Mouse (Mus musculus) bone marrow, adult 2 months (tissue): ENCODE results near the gene Lingo1. TPM values are rescaled to one million over a fixed set of nuclear protein-coding genes. Genes with fewer than 3 reads are reported as not detected.

Experiments used
- H3K27ac ChIP-seq: fragments of 200-500 bp; 2 replicates; pipeline ENCODE4 v1.5.1; 2012; ENCODE audit warnings: low read depth, mild to moderate bottlenecking, control low read depth, inconsistent platforms, low read length; ENCODE audit not compliant: control insufficient read depth, poor library complexity, insufficient read depth
- H3K4me1 ChIP-seq: fragments of 200-500 bp; 2 replicates; pipeline ENCODE4 v1.6.1; 2011; ENCODE audit warnings: low read length; ENCODE audit not compliant: control insufficient read depth, insufficient read depth
- H3K4me3 ChIP-seq: fragments of 200-500 bp; replicated peaks from 2 replicates; pipeline ENCODE3; 2011; ENCODE audit warnings: mild to moderate bottlenecking, low read depth, low read length, control low read depth; ENCODE audit not compliant: control insufficient read depth
- CTCF ChIP-seq: fragments of 200-500 bp; IDR thresholded peaks from 2 replicates; pipeline ENCODE4 v1.5.1; 2011; ENCODE audit warnings: low read length, control low read depth; ENCODE audit not compliant: control insufficient read depth, insufficient read depth
- POLR2A ChIP-seq: fragments of 200-500 bp; IDR thresholded peaks from 2 replicates; pipeline ENCODE4 v1.6.1; 2011; ENCODE audit warnings: low read depth, mild to moderate bottlenecking, control low read depth, low read length, borderline replicate concordance; ENCODE audit not compliant: control insufficient read depth
- WGBS: fragments of 180-500 bp; shearing (Covaris S2); methylation state at CpG from one replicate; pipeline ENCODE4 v1.1.7; 2018; 5-methylcytosine and 5-hydroxymethylcytosine counted together
- polyA plus RNA-seq: library from polyadenylated mRNA; stranded (reverse); fragments of >200 nt; gene quantifications from 2 replicates; pipeline ENCODE4 v1.2.4, GENCODE M21; 2011; ENCODE audit warnings: low replicate concordance; ENCODE audit not compliant: missing spikeins, insufficient read depth, insufficient read length

The Lingo1 gene
- polyA plus RNA-seq, 1 experiment = 0.87 TPM

DNA sequence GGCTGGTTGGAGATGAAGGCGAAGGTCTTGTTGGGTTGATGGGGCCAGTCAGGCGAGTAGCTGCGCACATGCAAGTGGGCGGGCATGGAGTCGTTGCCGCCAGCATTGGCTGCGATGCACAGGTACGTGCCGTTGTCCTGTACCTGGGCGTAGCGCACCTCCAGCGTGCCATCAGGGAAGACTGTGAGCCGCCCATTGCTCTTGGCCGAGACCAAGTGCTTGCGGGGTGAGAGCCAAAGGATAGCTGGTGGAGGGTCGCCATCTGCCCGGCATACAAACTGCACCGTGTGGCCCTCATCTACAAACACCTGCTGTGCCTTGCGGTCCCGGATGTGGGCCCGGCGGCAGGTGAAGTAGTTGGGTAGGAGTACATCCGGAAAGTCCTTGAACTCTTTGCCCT, 176.6 kb downstream of the Lingo1 start:
- H3K4me3 ChIP-seq = no peak overlapping the region
- 73% methylated on average over 23 of the region's 23 CpGs for WGBS
- no peak overlapping the region for H3K27ac ChIP-seq
- no peak for TF ChIP-seq CTCF
- H3K4me1 ChIP-seq = no peaks in the 10 kb centered on the region

DNA sequence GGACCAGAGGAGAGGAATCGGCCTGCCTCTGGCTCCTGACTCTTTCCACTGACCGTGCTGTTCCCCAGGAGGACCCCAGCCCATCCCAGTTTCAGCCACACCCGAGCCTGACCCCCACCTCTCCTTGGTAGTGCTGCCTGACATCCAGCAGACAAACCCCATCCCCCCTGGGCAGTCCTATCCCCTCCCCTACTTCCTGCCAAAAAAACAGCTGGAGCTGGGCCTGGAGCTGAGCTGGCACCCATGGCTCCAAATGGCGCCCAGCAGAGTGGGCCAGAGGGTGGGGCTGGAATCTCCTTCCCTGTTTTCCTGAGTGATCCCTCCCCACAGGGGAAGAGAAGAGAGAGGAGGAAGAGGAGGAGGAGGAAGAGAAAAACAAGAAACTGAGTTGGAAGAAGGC, 177.6 kb downstream of the Lingo1 start:
- no peak overlapping the region for H3K4me3 ChIP-seq
- 80% methylated on average over 4 of the region's 4 CpGs for whole genome bisulfite sequencing
- H3K4me1 ChIP-seq = no peaks in the 10 kb centered on the region
- no peak overlapping the region for H3K27ac ChIP-seq
- TF ChIP-seq CTCF = no peak
- no peak for TF ChIP-seq POLR2A

DNA sequence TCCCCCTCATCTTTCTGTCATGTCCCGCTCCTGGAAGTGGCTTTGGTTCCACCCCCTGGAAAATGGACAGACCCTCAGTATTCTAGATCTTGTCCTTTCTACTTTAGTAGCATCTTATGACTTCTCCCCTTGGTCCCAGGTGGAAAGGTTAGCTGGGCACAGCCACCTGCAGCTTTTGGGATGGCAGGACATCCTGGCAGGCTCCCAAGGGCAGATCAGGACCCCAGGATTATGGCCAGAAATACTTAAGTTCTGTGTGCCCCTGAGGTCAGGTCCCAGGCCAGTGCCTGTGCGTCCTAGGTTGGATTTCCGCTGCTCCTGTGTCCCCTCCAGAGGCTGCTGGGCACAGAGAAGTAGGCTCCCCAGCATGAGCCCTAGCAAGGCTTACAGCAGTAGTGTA, 180.2 kb downstream of the Lingo1 start:
- no peak for TF ChIP-seq POLR2A
- TF ChIP-seq CTCF = no peak
- no peak overlapping the region for H3K4me3 ChIP-seq
- no peak overlapping the region for H3K27ac ChIP-seq
- 85% methylated on average over 3 of the region's 3 CpGs for WGBS
- H3K4me1 ChIP-seq = no peaks in the 10 kb centered on the region

DNA sequence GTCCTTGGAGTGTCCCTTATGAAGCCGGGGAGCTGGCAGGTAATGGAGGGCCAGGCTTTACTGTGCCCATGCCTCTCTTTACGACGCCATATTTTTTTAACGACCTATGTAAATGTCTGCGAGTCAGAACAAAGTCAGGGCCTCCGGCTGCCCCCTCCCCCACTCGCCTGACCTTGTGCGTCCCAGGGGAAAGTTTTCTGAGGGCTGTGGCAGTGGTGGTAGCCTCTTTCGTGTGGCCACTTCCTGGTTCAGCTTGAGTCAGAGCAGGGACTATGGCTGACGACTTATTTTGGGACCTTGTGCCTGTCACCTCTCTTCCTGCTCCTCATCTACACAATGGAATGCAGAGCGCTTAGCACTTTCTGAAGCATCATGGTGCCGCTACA, 183.5 kb downstream of the Lingo1 start:
- H3K4me1 ChIP-seq = no peaks in the 10 kb centered on the region

DNA sequence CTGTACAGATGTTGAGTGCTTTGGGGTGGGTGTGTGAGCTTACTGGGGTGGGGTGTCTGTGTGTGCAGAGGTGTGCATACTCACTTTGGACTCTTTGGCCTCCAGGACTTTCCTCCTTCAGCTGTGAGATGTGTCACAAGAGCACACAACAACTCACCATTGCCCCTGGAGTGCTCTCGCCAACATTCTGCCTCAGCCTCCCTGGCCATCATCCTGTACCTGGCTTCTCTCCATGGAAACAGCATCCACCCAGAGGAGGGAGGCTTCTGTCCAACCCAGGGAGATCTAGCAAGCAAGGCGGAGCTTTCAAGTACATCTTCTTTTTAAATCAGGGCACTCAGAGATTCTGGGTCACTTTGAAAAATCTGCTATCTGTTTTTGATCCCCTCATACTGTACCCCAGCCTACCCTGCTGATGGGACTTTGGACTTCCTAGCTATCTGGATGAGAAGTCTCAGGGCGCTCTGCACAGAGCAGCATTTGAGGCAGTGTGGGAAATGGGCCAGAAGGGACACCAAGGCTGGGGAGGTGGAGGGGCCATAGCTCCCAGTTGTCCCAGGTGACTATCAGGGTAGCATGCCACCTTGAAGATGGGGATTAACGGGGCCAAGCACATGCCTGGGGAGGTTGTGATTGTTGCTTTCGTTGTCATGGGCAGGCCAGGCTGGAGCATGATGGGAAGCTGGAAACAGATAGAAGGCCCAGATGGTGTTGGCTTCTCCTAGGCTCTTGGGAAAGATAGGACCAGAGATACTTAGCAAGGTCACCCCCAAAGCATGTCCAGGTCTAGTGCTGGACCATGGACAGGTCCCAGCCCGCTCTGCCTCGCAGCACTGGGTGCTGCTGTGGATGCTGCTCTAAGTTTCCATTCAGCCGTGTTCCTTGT, 184.1 kb downstream of the Lingo1 start:
- H3K4me3 ChIP-seq = no peak overlapping the region
- 87% methylated on average over 8 of the region's 8 CpGs for WGBS
- TF ChIP-seq CTCF (no peak), POLR2A (no peak)
- no peaks in the 10 kb centered on the region for H3K4me1 ChIP-seq
- H3K27ac ChIP-seq = no peak overlapping the region

More for the DNA sequence above, 183.5 kb downstream of the Lingo1 start:
- TF ChIP-seq POLR2A = no peak
- TF ChIP-seq CTCF = no peak
- Histone ChIP-seq H3K27ac (no peak overlapping the region), H3K4me3 (no peak overlapping the region)
- WGBS = 53% methylated on average over 12 of the region's 12 CpGs

DNA sequence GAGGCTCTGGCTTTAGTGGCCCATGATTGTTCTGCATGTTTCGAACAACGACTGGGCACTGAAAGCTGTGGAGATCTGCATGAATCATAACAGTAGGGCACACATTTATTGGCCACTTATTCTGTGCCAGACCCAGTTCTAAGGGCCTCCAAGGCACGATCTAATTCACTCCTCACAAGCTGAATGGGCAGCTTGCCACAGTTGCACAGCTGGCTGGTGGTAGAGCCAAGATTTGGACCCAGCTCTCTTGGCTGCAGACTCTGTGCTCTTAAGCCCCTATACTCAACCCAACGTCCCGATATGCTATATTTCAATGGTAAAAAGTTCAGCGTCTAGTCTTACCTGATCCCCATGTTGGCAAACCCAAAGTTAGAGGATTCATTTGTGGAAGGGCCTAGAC, 185.3 kb downstream of the Lingo1 start:
- 77% methylated on average over 6 of the region's 6 CpGs for WGBS
- no peak for TF ChIP-seq CTCF
- no peak for TF ChIP-seq POLR2A
- Histone ChIP-seq H3K4me1 (no peaks in the 10 kb centered on the region), H3K4me3 (no peak overlapping the region), H3K27ac (no peak overlapping the region)

DNA sequence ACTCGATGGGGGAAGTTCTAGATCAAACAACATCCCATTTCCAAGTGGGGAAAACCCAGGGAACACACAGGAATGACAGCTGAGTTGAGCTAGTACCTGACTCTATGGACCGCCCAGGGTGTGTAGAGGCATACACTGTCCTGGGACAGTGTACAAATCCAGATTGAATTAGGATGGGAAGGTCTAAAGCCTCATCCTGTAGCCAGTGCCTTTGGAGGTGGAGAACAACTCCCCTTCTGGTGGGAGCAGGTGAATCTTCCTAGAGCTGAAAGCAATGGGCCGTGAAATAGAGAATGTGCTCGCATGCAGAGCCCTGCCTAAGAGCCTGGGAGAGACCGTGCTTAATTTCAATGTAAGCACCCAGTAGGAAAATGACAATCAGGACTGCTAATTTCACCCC, 185.8 kb downstream of the Lingo1 start:
- no peak overlapping the region for H3K4me3 ChIP-seq
- 79% methylated on average over 5 of the region's 5 CpGs for WGBS
- no peak for TF ChIP-seq CTCF
- TF ChIP-seq POLR2A = no peak
- no peaks in the 10 kb centered on the region for H3K4me1 ChIP-seq
- no peak overlapping the region for H3K27ac ChIP-seq

DNA sequence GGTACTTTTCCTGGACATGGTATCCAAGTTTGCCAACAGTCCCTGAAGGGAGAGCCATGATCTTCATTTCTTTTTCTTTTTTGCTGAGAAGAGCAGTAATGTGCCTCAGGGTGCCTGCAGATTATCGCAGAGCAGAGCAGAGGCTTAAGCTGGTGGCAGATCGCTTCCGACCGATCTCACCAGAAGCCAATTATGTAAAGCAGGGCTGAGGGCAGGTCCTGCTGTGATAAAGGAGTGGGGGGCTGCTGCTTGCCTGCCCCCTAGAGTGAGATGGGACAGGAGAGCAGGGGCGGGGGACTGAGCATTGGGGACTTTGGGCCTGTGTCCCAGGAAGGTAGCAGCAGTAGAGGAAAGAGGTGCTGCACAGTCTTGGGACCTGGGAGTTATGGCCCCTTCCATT, 186.8 kb downstream of the Lingo1 start:
- Histone ChIP-seq H3K27ac (no peak overlapping the region), H3K4me1 (no peaks in the 10 kb centered on the region), H3K4me3 (no peak overlapping the region)
- 42% methylated on average over 5 of the region's 5 CpGs for WGBS
- TF ChIP-seq CTCF = no peak
- no peak for TF ChIP-seq POLR2A
